Mouse (Mus musculus) hindbrain, embryonic 11.5 days (tissue): Measurements from ENCODE around the gene Pabpc1l. TPM values are rescaled to one million over a fixed set of nuclear protein-coding genes. Genes with fewer than 3 reads are reported as not detected.
A peak's percentile ranks its signal among the peaks of the same experiment; 100 is the strongest.

Experiments used
- ATAC-seq: fragments of 200-750 bp; cut with Nextera tagmentation; 2 replicates; pipeline ENCODE4 v1.8.0; 2017; ENCODE audit warnings: mild to moderate bottlenecking, moderate TSS enrichment, moderate library complexity; ENCODE audit not compliant: low FRiP score
- DNase-seq: peaks from one replicate; pipeline ENCODE4 v3.0.0-alpha.2; 2015; ENCODE audit warnings: low spot score
- H3K27ac ChIP-seq: fragments of 300-500 bp; sonication (generic); 2 replicates; pipeline ENCODE4 v1.5.1; 2014; ENCODE audit warnings: mild to moderate bottlenecking, low read depth, low read length
- H3K27me3 ChIP-seq: fragments of 300-500 bp; sonication (generic); 2 replicates; pipeline ENCODE4 v1.6.1; 2014; ENCODE audit warnings: mild to moderate bottlenecking, low read length, moderate library complexity, mixed read lengths; ENCODE audit not compliant: control insufficient read depth, insufficient read depth
- H3K36me3 ChIP-seq: fragments of 300-500 bp; sonication (generic); 2 replicates; pipeline ENCODE4 v1.6.1; 2014; ENCODE audit warnings: mild to moderate bottlenecking, low read length, moderate library complexity, mixed read lengths; ENCODE audit not compliant: control insufficient read depth, insufficient read depth
- H3K4me1 ChIP-seq: fragments of 300-500 bp; sonication (generic); replicated peaks from 2 replicates; pipeline ENCODE4 v1.6.1; 2014; ENCODE audit warnings: low read length, mixed read lengths; ENCODE audit not compliant: control insufficient read depth, insufficient read depth
- H3K4me2 ChIP-seq: fragments of 300-500 bp; sonication (generic); replicated peaks from 2 replicates; pipeline ENCODE4 v1.6.1; 2014; ENCODE audit warnings: mild to moderate bottlenecking, low read depth, low read length
- H3K4me3 ChIP-seq: fragments of 300-500 bp; sonication (generic); 2 replicates; pipeline ENCODE4 v1.5.1; 2014; ENCODE audit warnings: low read depth, low read length
- H3K9ac ChIP-seq: fragments of 300-500 bp; sonication (generic); 2 replicates; pipeline ENCODE4 v1.6.1; 2014; ENCODE audit warnings: low read depth, low read length
- H3K9me3 ChIP-seq: fragments of 300-500 bp; sonication (generic); 2 replicates; pipeline ENCODE4 v1.6.1; 2016; ENCODE audit warnings: low read length; ENCODE audit not compliant: control insufficient read depth
- WGBS: fragments of 180-500 bp; shearing (Covaris S2); extraction: QIAGEN DNeasy Blood & Tissue Kit; methylation state at CpG from one replicate; pipeline ENCODE4 v1.1.7; 2014; 5-methylcytosine and 5-hydroxymethylcytosine counted together
- polyA plus RNA-seq: library from polyadenylated mRNA; unstranded; fragments of >200 nt; fragmentation: Nextera tagmentation; extraction: Ambion mirVana; gene quantifications from 2 replicates; pipeline ENCODE4 v1.2.1, GENCODE M21; 2014

Pabpc1l gene
- polyA plus RNA-seq, 1 experiment from 2014 or later: 0.62 TPM

DNA sequence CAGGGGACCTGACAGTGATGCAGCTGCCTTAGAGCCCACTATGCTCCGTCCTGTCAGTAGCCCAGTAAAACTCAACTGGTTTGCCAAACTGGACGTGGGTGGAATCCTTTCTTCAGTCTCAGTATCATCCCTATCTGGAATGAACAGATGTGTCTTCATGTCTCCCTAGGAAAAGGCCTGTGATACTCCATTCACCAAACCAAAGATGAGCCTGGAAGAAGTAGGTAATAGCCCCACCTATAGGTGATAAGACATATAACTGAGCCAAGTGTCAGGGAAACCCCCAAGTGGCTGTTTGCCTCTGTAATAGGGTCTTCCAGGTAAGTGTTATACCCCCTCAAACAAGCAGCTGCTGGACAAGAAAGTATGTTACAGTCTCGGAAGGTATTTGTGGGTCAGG lies 6.3 kb upstream of the Pabpc1l start:
- H3K4me2 ChIP-seq: no peak overlapping the region
- H3K27ac ChIP-seq: no peak overlapping the region
- no peaks in the 10 kb centered on the region for H3K9me3 ChIP-seq
- H3K27me3 ChIP-seq: no peaks in the 10 kb centered on the region
- H3K4me1 ChIP-seq: no peaks in the 10 kb centered on the region
- no peak overlapping the region for H3K9ac ChIP-seq
- DNase-seq: no peak
- no peak for ATAC-seq
- H3K36me3 ChIP-seq: peaks cover 20% of the 10 kb centered on the region
- 94% methylated on average over 3 of the region's 3 CpGs for WGBS
- no peak overlapping the region for H3K4me3 ChIP-seq

- Histone ChIP-seq H3K4me2 (no peak overlapping the region), H3K27ac (no peak overlapping the region), H3K9me3 (no peaks in the 10 kb centered on the region), H3K4me3 (no peak overlapping the region), H3K27me3 (no peaks in the 10 kb centered on the region), H3K9ac (no peak overlapping the region), H3K36me3 (peaks cover 20% of the 10 kb centered on the region), H3K4me1 (no peaks in the 10 kb centered on the region)
- ATAC-seq: no peak
- 90% methylated on average over 4 of the region's 4 CpGs for WGBS
- DNase-seq: no peak
Observed at GRCm38 (mm10) chr2:164019943-164020342, 5.3 kb upstream of the Pabpc1l start.

DNA sequence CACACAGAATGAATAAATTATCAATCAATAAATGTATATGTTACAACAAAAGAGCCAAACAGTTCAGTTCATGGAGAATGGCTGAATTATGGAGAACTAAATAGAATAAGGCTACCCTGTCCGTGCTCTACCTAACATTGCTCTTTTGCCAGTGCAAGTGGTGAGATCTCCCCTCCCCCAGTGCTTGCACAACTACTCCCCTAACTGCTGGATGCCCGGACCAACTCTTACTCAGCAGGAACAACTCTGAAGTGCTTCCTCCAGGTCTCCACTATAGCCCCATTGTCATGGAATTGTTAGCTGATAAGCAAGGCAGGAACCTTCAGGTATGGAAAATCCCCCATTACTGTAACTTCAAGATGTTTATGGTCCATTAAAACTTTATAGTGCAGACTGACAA lies 3.1 kb upstream of the Pabpc1l start:
- no peak overlapping the region for H3K4me3 ChIP-seq
- H3K9me3 ChIP-seq: no peaks in the 10 kb centered on the region
- H3K4me1 ChIP-seq: no peaks in the 10 kb centered on the region
- no peak for DNase-seq
- ATAC-seq: no peak
- 64% methylated on average over 2 of the region's 2 CpGs for WGBS
- no peak overlapping the region for H3K4me2 ChIP-seq
- H3K27ac ChIP-seq: no peak overlapping the region
- H3K9ac ChIP-seq: no peak overlapping the region
- H3K36me3 ChIP-seq: 0 out of 2 replicates have a peak, but pooled peaks cover 5% of the 10 kb centered on the region
- H3K27me3 ChIP-seq: no peaks in the 10 kb centered on the region

GRCm38 (mm10) chr2:164031147-164031546 lies 5.9 kb downstream of the Pabpc1l start:
- Histone ChIP-seq H3K9ac (no peak overlapping the region), H3K27ac (no peak overlapping the region), H3K4me3 (no peak overlapping the region), H3K4me2 (no peak overlapping the region), H3K27me3 (no peaks in the 10 kb centered on the region), H3K9me3 (no peaks in the 10 kb centered on the region), H3K4me1 (no peaks in the 10 kb centered on the region), H3K36me3 (no peaks in the 10 kb centered on the region)
- no peak for DNase-seq
- WGBS: 87% methylated on average over 10 of the region's 10 CpGs
- no peak for ATAC-seq

DNA sequence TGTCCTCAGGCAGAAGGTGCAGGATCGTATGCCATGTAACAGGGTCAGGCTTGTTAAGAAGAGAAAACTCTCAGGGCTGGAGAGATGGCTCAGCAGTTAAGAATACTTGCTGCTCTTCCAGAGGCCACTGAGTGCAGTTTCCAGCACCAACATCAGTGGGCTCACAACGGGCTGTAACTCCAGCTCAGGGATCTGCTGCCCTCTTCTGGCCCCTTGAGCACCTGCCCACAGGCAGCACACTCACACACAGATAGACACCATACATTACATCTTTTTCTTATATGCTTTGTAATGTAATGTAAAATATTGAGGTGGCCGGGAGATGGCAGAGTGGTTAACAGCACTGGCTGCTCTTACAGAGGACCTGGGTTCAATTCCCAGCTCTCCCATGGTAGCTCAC lies 7.7 kb downstream of the Pabpc1l start:
- Histone ChIP-seq H3K27ac (no peak overlapping the region), H3K9ac (no peak overlapping the region), H3K9me3 (no peaks in the 10 kb centered on the region), H3K4me3 (no peak overlapping the region), H3K27me3 (no peaks in the 10 kb centered on the region), H3K4me1 (no peaks in the 10 kb centered on the region), H3K36me3 (no peaks in the 10 kb centered on the region), H3K4me2 (no peak overlapping the region)
- DNase-seq (no peak), ATAC-seq (no peak)
- 94% methylated on average over 3 of the region's 3 CpGs for WGBS

- Histone ChIP-seq H3K4me2 (no peak overlapping the region), H3K36me3 (no peaks in the 10 kb centered on the region), H3K4me1 (no peaks in the 10 kb centered on the region), H3K9ac (no peak overlapping the region), H3K4me3 (no peak overlapping the region), H3K27ac (no peak overlapping the region), H3K27me3 (no peaks in the 10 kb centered on the region), H3K9me3 (no peaks in the 10 kb centered on the region)
- DNase-seq (no peak), ATAC-seq (no peak)
- WGBS: 61% methylated on average over 10 of the region's 10 CpGs
Observed at GRCm38 (mm10) chr2:164036520-164037019, 11.3 kb downstream of the Pabpc1l start.

DNA sequence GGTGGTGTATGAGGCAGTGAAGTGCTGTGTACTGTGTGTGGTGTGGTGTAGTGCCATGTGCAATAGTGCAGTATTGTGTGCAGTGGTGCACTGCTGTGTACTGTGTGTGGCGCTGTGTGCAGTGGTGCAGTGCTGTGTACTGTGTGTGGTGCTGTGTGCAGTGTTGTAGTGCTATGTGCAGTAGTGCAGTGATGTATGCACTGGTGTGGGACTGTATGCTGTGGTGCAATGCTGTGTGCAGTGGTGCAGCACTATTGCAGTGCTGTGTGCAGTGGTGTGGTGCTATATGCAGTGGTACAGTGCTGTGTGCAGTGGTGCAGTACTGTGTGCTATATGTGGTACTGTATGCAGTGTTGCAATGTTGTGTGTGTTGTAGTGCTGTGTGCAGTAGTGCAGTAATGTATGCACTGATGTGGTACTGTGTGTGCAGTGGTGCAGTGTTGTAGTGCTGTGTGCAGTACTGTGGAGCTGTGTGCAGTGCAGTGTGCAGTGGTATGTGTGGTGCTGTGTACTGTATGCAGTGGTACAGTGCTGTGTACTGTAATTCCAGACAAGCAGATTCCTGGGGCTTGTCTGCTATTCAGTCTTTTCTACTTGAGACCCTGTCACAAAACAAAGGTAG lies 13.3 kb downstream of the Pabpc1l start:
- DNase-seq (no peak), ATAC-seq (0 out of 2 replicates have a peak, but pooled peaks have one; percentile 33)
- 100% methylated on average over 1 of the region's 1 CpGs for WGBS
- no peaks in the 10 kb centered on the region for H3K36me3 ChIP-seq
- H3K9me3 ChIP-seq: no peaks in the 10 kb centered on the region
- no peak overlapping the region for H3K4me2 ChIP-seq
- no peaks in the 10 kb centered on the region for H3K27me3 ChIP-seq
- no peak overlapping the region for H3K27ac ChIP-seq
- no peaks in the 10 kb centered on the region for H3K4me1 ChIP-seq
- no peak overlapping the region for H3K4me3 ChIP-seq
- no peak overlapping the region for H3K9ac ChIP-seq

GRCm38 (mm10) chr2:164040949-164041348 lies 15.7 kb downstream of the Pabpc1l start:
- no peak for DNase-seq
- WGBS: 89% methylated on average over 6 of the region's 6 CpGs

DNA sequence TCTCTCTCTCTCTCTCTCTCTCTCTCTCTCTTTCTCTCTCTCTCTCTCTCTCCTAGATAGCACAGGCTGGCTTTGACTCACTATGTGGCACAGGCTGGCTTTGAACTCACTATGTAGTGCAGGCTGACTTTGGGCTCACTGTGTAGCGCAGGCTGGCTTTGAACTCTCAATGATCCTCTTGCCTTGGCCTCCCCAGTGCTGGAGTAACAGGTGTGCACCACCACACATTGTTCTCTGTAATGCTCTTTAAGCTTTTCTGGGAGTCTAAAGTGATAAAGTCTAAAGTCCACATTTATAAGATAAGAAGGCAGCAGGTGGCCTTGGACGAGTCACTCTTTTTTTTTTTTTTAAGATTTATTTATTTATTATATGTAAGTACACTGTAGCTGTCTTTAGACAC lies 16.3 kb downstream of the Pabpc1l start:
- H3K4me1 ChIP-seq: no peaks in the 10 kb centered on the region

More at GRCm38 (mm10) chr2:164040949-164041348, 15.7 kb downstream of the Pabpc1l start:
- Histone ChIP-seq H3K27ac (no peak overlapping the region), H3K9me3 (no peaks in the 10 kb centered on the region), H3K9ac (no peak overlapping the region), H3K27me3 (no peaks in the 10 kb centered on the region), H3K36me3 (no peaks in the 10 kb centered on the region), H3K4me3 (no peak overlapping the region), H3K4me1 (no peaks in the 10 kb centered on the region), H3K4me2 (no peak overlapping the region)
- no peak for ATAC-seq

More for the DNA sequence above, 16.3 kb downstream of the Pabpc1l start:
- H3K4me2 ChIP-seq: no peak overlapping the region
- H3K9me3 ChIP-seq: no peaks in the 10 kb centered on the region
- H3K9ac ChIP-seq: no peak overlapping the region
- ATAC-seq: no peak
- H3K4me3 ChIP-seq: no peak overlapping the region
- no peak for DNase-seq
- no peaks in the 10 kb centered on the region for H3K36me3 ChIP-seq
- no peaks in the 10 kb centered on the region for H3K27me3 ChIP-seq
- 90% methylated on average over 2 of the region's 2 CpGs for WGBS
- no peak overlapping the region for H3K27ac ChIP-seq
